Mouse (Mus musculus) limb, embryonic 11.5 days (tissue): ENCODE measurements around the gene Ube2o. TPM values are rescaled to one million over a fixed set of nuclear protein-coding genes. Genes with fewer than 3 reads are reported as not detected.

Source experiments
- ATAC-seq: fragments of 200-750 bp; cut with Nextera tagmentation; 2 replicates; pipeline ENCODE4 v1.8.0; 2017; ENCODE audit warnings: low read depth; ENCODE audit not compliant: insufficient number of reproducible peaks, low FRiP score, low TSS enrichment
- DNase-seq: peaks from one replicate; pipeline ENCODE4 v3.0.0-alpha.2; 2015; ENCODE audit warnings: low spot score
- H3K27ac ChIP-seq: fragments of 300-500 bp; sonication (generic); replicated peaks from 2 replicates; pipeline ENCODE4 v1.5.1; 2014; ENCODE audit warnings: low read depth, mild to moderate bottlenecking, low read length
- H3K27me3 ChIP-seq: fragments of 300-500 bp; sonication (generic); 2 replicates; pipeline ENCODE4 v1.6.1; 2014; ENCODE audit warnings: mild to moderate bottlenecking, low read length, mixed read lengths; ENCODE audit not compliant: control insufficient read depth, insufficient read depth
- H3K36me3 ChIP-seq: fragments of 300-500 bp; sonication (generic); 2 replicates; pipeline ENCODE4 v1.6.1; 2014; ENCODE audit warnings: mild to moderate bottlenecking, low read length, moderate library complexity, mixed read lengths; ENCODE audit not compliant: control insufficient read depth, insufficient read depth
- H3K4me1 ChIP-seq: fragments of 300-500 bp; sonication (generic); 2 replicates; pipeline ENCODE4 v1.6.1; 2014; ENCODE audit warnings: low read length, mixed read lengths; ENCODE audit not compliant: control insufficient read depth, insufficient read depth
- H3K4me2 ChIP-seq: fragments of 300-500 bp; sonication (generic); 2 replicates; pipeline ENCODE4 v1.6.1; 2014; ENCODE audit warnings: low read depth, mild to moderate bottlenecking, moderate library complexity; ENCODE audit not compliant: severe bottlenecking
- H3K4me3 ChIP-seq: fragments of 300-500 bp; sonication (generic); 2 replicates; pipeline ENCODE4 v1.5.1; 2014; ENCODE audit warnings: low read depth, low read length
- H3K9ac ChIP-seq: fragments of 300-500 bp; sonication (generic); 2 replicates; pipeline ENCODE4 v1.6.1; 2014; ENCODE audit warnings: mild to moderate bottlenecking, low read length
- H3K9me3 ChIP-seq: fragments of 300-500 bp; sonication (generic); 2 replicates; pipeline ENCODE4 v1.6.1; 2016; ENCODE audit warnings: low read length; ENCODE audit not compliant: control insufficient read depth
- WGBS: fragments of 180-500 bp; shearing (Covaris S2); extraction: QIAGEN DNeasy Blood & Tissue Kit; methylation state at CpG from one replicate; pipeline ENCODE4 v1.1.7; 2014; 5-methylcytosine and 5-hydroxymethylcytosine counted together
- polyA plus RNA-seq: library from polyadenylated mRNA; unstranded; fragments of >200 nt; fragmentation: Nextera tagmentation; extraction: Ambion mirVana; gene quantifications from 2 replicates; pipeline ENCODE4 v1.2.1, GENCODE M21; 2014

Gene Ube2o
- polyA plus RNA-seq, 1 experiment from 2014 or later, result 19.4 TPM

GRCm38 (mm10) chr11:116511301-116511868 lies 69.9 kb downstream of the Ube2o start:
- 65% methylated on average over 7 of the region's 7 CpGs for WGBS

GRCm38 (mm10) chr11:116508689-116509088 lies 72.6 kb downstream of the Ube2o start:
- Histone ChIP-seq H3K9ac (no peak overlapping the region), H3K9me3 (0 out of 2 replicates have a peak, but pooled peaks cover 3% of the 10 kb centered on the region), H3K4me3 (no peak overlapping the region), H3K27ac (0 out of 2 replicates have a peak overlapping the region, but pooled peaks have one; percentile 15), H3K36me3 (no peaks in the 10 kb centered on the region), H3K4me2 (no peak overlapping the region), H3K4me1 (no peaks in the 10 kb centered on the region), H3K27me3 (no peaks in the 10 kb centered on the region)
- WGBS, result 22% methylated on average over 2 of the region's 2 CpGs
- DNase-seq (no peak), ATAC-seq (no peak)

More at GRCm38 (mm10) chr11:116511301-116511868, 69.9 kb downstream of the Ube2o start:
- H3K9ac ChIP-seq, result no peak overlapping the region
- no peaks in the 10 kb centered on the region for H3K4me1 ChIP-seq
- no peaks in the 10 kb centered on the region for H3K36me3 ChIP-seq
- H3K4me3 ChIP-seq, result no peak overlapping the region
- DNase-seq (no peak), ATAC-seq (no peak)
- H3K9me3 ChIP-seq, result 0 out of 2 replicates have a peak, but pooled peaks cover 3% of the 10 kb centered on the region
- no peak overlapping the region for H3K4me2 ChIP-seq
- peaks cover 4% of the 10 kb centered on the region; the same call in 1 of the 2 replicates for H3K27me3 ChIP-seq
- H3K27ac ChIP-seq, result no peak overlapping the region

DNA sequence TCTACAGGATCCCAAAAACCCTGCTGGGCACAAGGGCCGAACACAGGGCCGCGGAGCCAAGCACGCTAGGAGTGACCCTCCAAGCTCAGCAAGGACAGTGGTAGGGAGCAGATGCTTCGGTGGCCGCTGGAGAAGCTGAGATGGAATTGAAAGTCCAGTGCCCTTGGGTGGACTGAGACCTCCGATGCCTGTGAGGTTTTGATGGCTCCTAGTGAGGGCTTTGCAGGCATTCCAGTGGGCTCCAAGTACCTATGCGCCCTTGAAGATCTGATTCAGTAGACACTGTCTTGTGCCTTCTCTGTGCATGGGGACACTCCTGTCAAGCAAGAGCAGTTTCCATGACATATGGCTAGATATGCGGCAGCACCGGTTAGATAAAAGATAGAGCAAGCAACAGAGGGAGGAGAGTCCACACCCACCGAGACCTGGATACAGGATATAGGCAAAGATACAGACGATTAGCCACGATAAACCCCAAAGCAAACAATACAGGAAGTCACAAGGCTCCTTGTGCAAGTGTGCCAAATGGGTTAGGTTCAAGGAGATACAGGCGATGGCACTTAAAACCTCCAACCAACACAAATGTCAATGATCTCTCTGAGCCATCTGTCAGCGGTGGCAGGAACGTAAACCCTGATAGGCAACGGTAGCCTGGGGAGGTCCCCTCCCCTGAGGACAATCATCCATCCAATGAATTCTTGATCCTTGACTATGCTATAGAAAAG lies 74.9 kb downstream of the Ube2o start:
- Histone ChIP-seq H3K36me3 (no peaks in the 10 kb centered on the region), H3K27ac (no peak overlapping the region), H3K9ac (no peak overlapping the region), H3K4me2 (no peak overlapping the region), H3K27me3 (no peaks in the 10 kb centered on the region), H3K4me3 (no peak overlapping the region), H3K4me1 (no peaks in the 10 kb centered on the region), H3K9me3 (0 out of 2 replicates have a peak, but pooled peaks cover 1% of the 10 kb centered on the region)
- ATAC-seq (no peak), DNase-seq (no peak)
- 85% methylated on average over 17 of the region's 17 CpGs for WGBS

DNA sequence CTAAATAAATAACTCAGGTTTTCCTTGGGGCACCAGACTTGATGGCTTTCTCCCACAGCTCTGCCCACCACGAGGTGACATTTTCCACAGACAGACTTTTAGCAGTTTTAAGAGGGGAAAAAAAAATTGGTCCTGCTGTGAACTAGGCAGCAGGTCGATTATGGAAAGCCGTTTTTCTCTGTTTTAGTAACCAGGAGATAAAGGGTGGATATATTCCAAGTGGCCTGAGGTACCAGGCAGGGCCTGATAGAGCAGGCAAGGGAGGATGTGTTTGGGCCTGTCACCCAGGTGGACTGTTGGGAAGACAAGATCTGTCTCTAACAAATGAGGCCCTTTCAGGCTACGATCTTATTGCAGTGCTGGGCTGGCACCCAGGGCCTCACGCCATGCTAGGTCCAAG lies 75.7 kb downstream of the Ube2o start:
- Histone ChIP-seq H3K9me3 (no peaks in the 10 kb centered on the region), H3K4me1 (no peaks in the 10 kb centered on the region), H3K36me3 (no peaks in the 10 kb centered on the region), H3K27me3 (no peaks in the 10 kb centered on the region), H3K9ac (no peak overlapping the region), H3K4me2 (no peak overlapping the region), H3K4me3 (no peak overlapping the region), H3K27ac (no peak overlapping the region)
- DNase-seq (no peak), ATAC-seq (no peak)
- WGBS, result 72% methylated on average over 5 of the region's 5 CpGs

- ATAC-seq, result no peak
- Histone ChIP-seq H3K4me2 (no peak overlapping the region), H3K36me3 (no peaks in the 10 kb centered on the region), H3K27me3 (no peaks in the 10 kb centered on the region), H3K27ac (no peak overlapping the region), H3K9ac (no peak overlapping the region), H3K4me1 (no peaks in the 10 kb centered on the region), H3K4me3 (no peak overlapping the region), H3K9me3 (no peaks in the 10 kb centered on the region)
- WGBS, result 88% methylated on average over 17 of the region's 17 CpGs
- DNase-seq, result no peak
These were observed 76.7 kb downstream of the Ube2o start for GRCm38 (mm10) chr11:116504516-116504915.

DNA sequence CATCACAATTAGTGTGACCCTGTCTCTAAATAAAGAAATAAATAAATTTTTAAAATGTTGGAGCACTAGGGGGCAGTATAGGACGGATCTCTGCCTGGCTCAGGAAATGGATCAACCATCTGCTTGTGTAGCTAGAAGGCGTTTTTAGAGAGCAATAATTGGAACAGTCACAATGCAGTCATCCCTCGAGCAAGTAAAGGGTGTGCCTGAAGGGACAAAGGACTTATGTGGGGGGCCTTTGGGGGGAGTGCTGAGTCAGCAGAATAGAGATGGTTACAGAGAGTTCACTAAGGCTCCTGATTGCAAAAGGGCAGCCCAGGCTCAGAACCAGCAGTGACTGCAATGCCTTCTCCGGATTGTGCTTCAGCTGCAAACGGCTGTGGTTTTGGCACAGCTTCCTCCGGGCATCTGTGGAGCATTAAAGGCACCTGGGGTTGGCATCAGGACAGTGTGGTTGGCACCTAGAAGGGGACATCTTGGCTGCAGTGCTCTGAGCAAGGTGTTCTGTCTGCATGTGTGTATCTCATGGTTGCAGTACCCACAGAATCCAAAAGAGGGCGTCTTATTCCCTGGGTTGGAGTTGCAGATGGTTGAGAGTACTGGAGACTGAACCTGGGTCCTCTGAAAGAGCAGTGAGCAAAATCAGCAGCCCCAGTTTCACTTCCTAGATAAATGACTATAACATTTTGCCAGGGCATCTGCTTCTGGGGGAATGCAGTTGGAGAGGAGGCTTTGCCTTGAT lies 80.1 kb downstream of the Ube2o start:
- no peak overlapping the region for H3K4me2 ChIP-seq
- no peak overlapping the region for H3K9ac ChIP-seq
- H3K27ac ChIP-seq, result no peak overlapping the region
- ATAC-seq, result no peak
- DNase-seq, result peak; percentile 39
- no peak overlapping the region for H3K4me3 ChIP-seq
- no peaks in the 10 kb centered on the region for H3K9me3 ChIP-seq
- H3K36me3 ChIP-seq, result no peaks in the 10 kb centered on the region
- H3K4me1 ChIP-seq, result no peaks in the 10 kb centered on the region
- no peaks in the 10 kb centered on the region for H3K27me3 ChIP-seq
- WGBS, result 30% methylated on average over 7 of the region's 7 CpGs

GRCm38 (mm10) chr11:116499018-116499417 lies 82.2 kb downstream of the Ube2o start:
- WGBS, result 38% methylated on average over 6 of the region's 6 CpGs
- H3K4me2 ChIP-seq, result no peak overlapping the region

DNA sequence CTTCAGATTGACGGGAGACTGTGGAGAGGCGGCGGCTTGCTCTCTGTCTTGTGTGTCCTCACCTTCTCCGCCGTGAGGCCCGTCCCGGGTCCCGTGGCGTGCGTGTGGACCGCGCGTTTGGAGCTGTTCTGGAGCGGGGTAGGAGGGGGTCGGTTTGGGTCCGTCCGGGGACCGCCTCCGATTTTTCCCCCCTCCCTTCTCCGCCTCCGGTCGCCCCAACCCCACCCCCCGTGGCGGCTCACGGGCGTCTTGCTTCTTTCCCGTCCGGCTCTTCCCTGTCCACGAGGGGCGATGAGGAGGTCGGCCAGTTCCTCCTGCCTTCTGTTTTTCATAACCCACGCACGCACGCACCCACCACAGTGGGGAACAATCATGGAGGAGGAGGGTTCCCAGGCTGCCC lies 82.7 kb downstream of the Ube2o start:
- no peak overlapping the region for H3K9ac ChIP-seq
- H3K4me3 ChIP-seq, result no peak overlapping the region
- DNase-seq (no peak), ATAC-seq (no peak)
- H3K9me3 ChIP-seq, result no peaks in the 10 kb centered on the region
- H3K4me1 ChIP-seq, result no peaks in the 10 kb centered on the region
- H3K4me2 ChIP-seq, result peak overlapping the region; percentile 34
- H3K27me3 ChIP-seq, result no peaks in the 10 kb centered on the region
- H3K27ac ChIP-seq, result no peak overlapping the region
- no peaks in the 10 kb centered on the region for H3K36me3 ChIP-seq
- 35% methylated on average over 34 of the region's 34 CpGs for WGBS

More at GRCm38 (mm10) chr11:116499018-116499417, 82.2 kb downstream of the Ube2o start:
- Histone ChIP-seq H3K9ac (no peak overlapping the region), H3K9me3 (no peaks in the 10 kb centered on the region), H3K36me3 (no peaks in the 10 kb centered on the region), H3K27ac (no peak overlapping the region), H3K4me1 (no peaks in the 10 kb centered on the region), H3K4me3 (no peak overlapping the region), H3K27me3 (no peaks in the 10 kb centered on the region)
- DNase-seq, result no peak
- ATAC-seq, result no peak
